Mouse (Mus musculus) left cerebral cortex, postnatal 4 days (tissue): ENCODE results near the gene Lzts3. TPM values are rescaled to one million over a fixed set of nuclear protein-coding genes. Genes with fewer than 3 reads are reported as not detected.
"Not testable (repeated sequence)": the region's sequence is repeated elsewhere in the genome, so short reads cannot be mapped to it uniquely, and the experiment has no call there.

ENCODE experiments used
- DNase-seq: peaks from one replicate; pipeline ENCODE4 v3.0.0-alpha.2; 2022
- intact Hi-C: fragments of 180-260 bp; cut with DNase I; formaldehyde crosslinking; loops from one replicate; pipeline ENCODE4 v1.15.1; 2025
- total RNA-seq, 2 experiments: library from RNA; stranded (reverse); gene quantifications; 2 replicates each; pipeline ENCODE4 v1.2.3; 2021

Lzts3 gene
- 10 to 100 TPM; 29.0 to 34.9 TPM for total RNA-seq

GRCm38 (mm10) chr2:130642684-130643369 lies at the start of gene Lzts3:
Lzts3 (minus strand) TSS chr2:130642803.
- DNase-seq = peak; percentile 97
- intact Hi-C loops = no loop called here

- DNase-seq = no peak
- intact Hi-C loops = no loop called here
Observed at GRCm38 (mm10) chr2:130689011-130689410, 46.4 kb upstream of the Lzts3 start.

- intact Hi-C loops = no loop called here
- DNase-seq = no peak
Observed at GRCm38 (mm10) chr2:130685426-130685825, 42.8 kb upstream of the Lzts3 start.

GRCm38 (mm10) chr2:130681531-130681930 lies 38.9 kb upstream of the Lzts3 start:
- DNase-seq = no peak
- intact Hi-C loops = no loop called here

- intact Hi-C loops = no loop called here
- DNase-seq = no peak
Observed at GRCm38 (mm10) chr2:130679899-130680298, 37.3 kb upstream of the Lzts3 start.

- intact Hi-C loops = no loop called here
- no peak for DNase-seq
Observed at GRCm38 (mm10) chr2:130679154-130679553, 36.6 kb upstream of the Lzts3 start.

- no peak for DNase-seq
Observed at GRCm38 (mm10) chr2:130677211-130677610, 34.6 kb upstream of the Lzts3 start.

GRCm38 (mm10) chr2:130667559-130667958 lies 25.0 kb upstream of the Lzts3 start, which contains the start of gene Itpa:
Itpa (plus strand) TSS chr2:130667610.
- peak; percentile 90 for DNase-seq
- intact Hi-C loops = no loop called here

More at GRCm38 (mm10) chr2:130677211-130677610, 34.6 kb upstream of the Lzts3 start:
- intact Hi-C loops = no loop called here

- intact Hi-C loops = no loop called here
- DNase-seq = peak; percentile 93
Observed at GRCm38 (mm10) chr2:130664102-130664701, 21.6 kb upstream of the Lzts3 start, which contains the start of gene Ddrgk1. Ddrgk1 (minus strand) TSS chr2:130664659.

- no peak for DNase-seq
- intact Hi-C loops = no loop called here
Observed at GRCm38 (mm10) chr2:130663342-130663741, 20.7 kb upstream of the Lzts3 start.

- DNase-seq = no peak
- intact Hi-C loops = no loop called here
Observed at GRCm38 (mm10) chr2:130658530-130658929, 15.9 kb upstream of the Lzts3 start.

- DNase-seq = no peak
- intact Hi-C loops = no loop called here
Observed at GRCm38 (mm10) chr2:130657541-130657940, 14.9 kb upstream of the Lzts3 start.

GRCm38 (mm10) chr2:130656536-130656935 lies 13.9 kb upstream of the Lzts3 start:
- intact Hi-C loops = no loop called here
- no peak for DNase-seq

GRCm38 (mm10) chr2:130655660-130656339 lies 13.2 kb upstream of the Lzts3 start:
- intact Hi-C loops = no loop called here
- no peak for DNase-seq

- no peak for DNase-seq
- intact Hi-C loops = no loop called here
Observed at GRCm38 (mm10) chr2:130653760-130654159, 11.2 kb upstream of the Lzts3 start.

GRCm38 (mm10) chr2:130653303-130653702 lies 10.7 kb upstream of the Lzts3 start:
- intact Hi-C loops = no loop called here
- DNase-seq = no peak

GRCm38 (mm10) chr2:130649028-130649427 lies 6.4 kb upstream of the Lzts3 start:
- DNase-seq = not testable (repeated sequence)

GRCm38 (mm10) chr2:130645198-130645597 lies 2.6 kb upstream of the Lzts3 start:
- DNase-seq = no peak
- intact Hi-C loops = no loop called here

More at GRCm38 (mm10) chr2:130649028-130649427, 6.4 kb upstream of the Lzts3 start:
- intact Hi-C loops = not testable (repeated sequence)

GRCm38 (mm10) chr2:130642197-130642660 lies 374 bp downstream of the Lzts3 start:
- DNase-seq = no peak
- intact Hi-C loops = no loop called here

- intact Hi-C loops = no loop called here
- DNase-seq = no peak
Observed at GRCm38 (mm10) chr2:130641351-130642025, 1.1 kb downstream of the Lzts3 start.

- DNase-seq = no peak
- intact Hi-C loops = no loop called here
Observed at GRCm38 (mm10) chr2:130639276-130639675, 3.3 kb downstream of the Lzts3 start.
